Mouse (Mus musculus) heart, adult 2 months (tissue): ENCODE measurements around the gene Slc22a16.

Experiments
- CTCF ChIP-seq: fragments of 200-600 bp; IDR thresholded peaks from 2 replicates; pipeline ENCODE4 v1.8.1; 2022; ENCODE audit warnings: antibody characterized with exemption, mild to moderate bottlenecking, moderate library complexity
- EP300 ChIP-seq: fragments of 200-500 bp; IDR thresholded peaks from 2 replicates; pipeline ENCODE4 v1.6.1; 2011; ENCODE audit warnings: low read depth, low read length, control low read depth; ENCODE audit not compliant: insufficient read depth
- POLR2A ChIP-seq: fragments of 200-500 bp; IDR thresholded peaks from 2 replicates; pipeline ENCODE4 v1.6.1; 2011; ENCODE audit warnings: mild to moderate bottlenecking, low read depth, low read length, control low read depth; ENCODE audit not compliant: insufficient read depth

GRCm38 (mm10) chr10:40643126-40643525 is 73.0 kb downstream of the Slc22a16 start:
- TF ChIP-seq POLR2A = no peak
- TF ChIP-seq CTCF = no peak
- no peak for TF ChIP-seq EP300
